Mouse (Mus musculus): Measurements from ENCODE around the gene Gfpt2. TPM values are rescaled to one million over a fixed set of nuclear protein-coding genes. Genes with fewer than 3 reads are reported as not detected.
"Not testable (repeated sequence)": the region's sequence is repeated elsewhere in the genome, so short reads cannot be mapped to it uniquely, and the experiment has no call there.

The Gfpt2 gene
- polyA plus RNA-seq, 1 experiment from 2014 or later = 22.5 TPM

DNA sequence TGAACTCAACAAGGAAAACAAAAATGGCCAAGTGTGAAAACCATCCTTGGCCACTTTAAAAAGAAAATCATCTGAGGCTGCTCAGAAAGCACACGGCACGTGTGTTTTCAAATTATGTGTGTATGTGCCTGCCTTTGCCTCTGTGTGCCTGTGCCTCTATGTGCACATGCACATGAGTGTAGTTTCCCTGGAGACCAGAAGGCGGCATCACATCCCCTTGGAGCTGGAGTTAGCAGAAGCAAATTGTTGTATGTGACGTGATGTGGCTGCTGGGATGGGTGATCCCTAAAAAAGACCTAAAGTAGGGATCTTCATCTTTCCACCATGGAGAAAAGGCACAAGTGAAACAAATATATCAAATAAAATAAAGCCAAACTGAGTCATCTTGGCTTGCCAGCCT, 9.8 kb downstream of the Gfpt2 start:
- H3K9ac ChIP-seq = no peak overlapping the region
- no peak overlapping the region for H3K4me3 ChIP-seq
- no peaks in the 10 kb centered on the region for H3K9me3 ChIP-seq (replicated peaks)
- WGBS = 92% methylated on average over 4 of the region's 4 CpGs
- H3K4me2 ChIP-seq (replicated peaks) = no peak overlapping the region
- H3K4me1 ChIP-seq = peaks cover 4% of the 10 kb centered on the region; the same call in 1 of the 2 replicates
- 0 out of 2 replicates have a peak, but pooled peaks cover 4% of the 10 kb centered on the region for H3K36me3 ChIP-seq
- H3K27ac ChIP-seq = no peak overlapping the region
- no peak for ATAC-seq (ENCODE audit: low FRiP score)
- no peaks in the 10 kb centered on the region for H3K27me3 ChIP-seq

DNA sequence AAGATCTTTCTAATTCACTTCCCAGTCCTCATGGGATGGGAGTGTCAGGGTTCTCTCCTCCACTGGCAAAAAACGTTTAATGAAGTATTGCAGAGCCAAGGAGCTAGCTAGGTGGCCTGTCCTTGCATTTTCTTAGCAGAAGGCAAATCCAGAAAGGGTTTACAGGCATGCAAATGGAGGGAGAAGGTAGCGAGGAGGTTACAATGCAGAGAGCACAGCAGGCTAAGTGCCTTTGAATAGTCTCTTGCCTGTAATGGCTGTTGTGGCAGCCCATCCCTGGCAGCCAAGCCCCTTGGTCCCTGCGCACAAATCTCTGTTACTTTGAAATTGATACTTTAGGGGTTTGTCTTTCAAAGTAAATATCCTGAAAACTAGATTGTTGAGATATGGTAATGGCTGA, 12.2 kb downstream of the Gfpt2 start:
- Histone ChIP-seq H3K27ac (no peak overlapping the region), H3K4me1 (no peaks in the 10 kb centered on the region), H3K36me3 (0 out of 2 replicates have a peak, but pooled peaks cover 4% of the 10 kb centered on the region), H3K9me3 (replicated peaks) (no peaks in the 10 kb centered on the region), H3K9ac (no peak overlapping the region), H3K4me2 (replicated peaks) (no peak overlapping the region), H3K4me3 (no peak overlapping the region), H3K27me3 (no peaks in the 10 kb centered on the region)
- no peak for ATAC-seq (ENCODE audit: low FRiP score)
- 35% methylated on average over 3 of the region's 3 CpGs for WGBS

DNA sequence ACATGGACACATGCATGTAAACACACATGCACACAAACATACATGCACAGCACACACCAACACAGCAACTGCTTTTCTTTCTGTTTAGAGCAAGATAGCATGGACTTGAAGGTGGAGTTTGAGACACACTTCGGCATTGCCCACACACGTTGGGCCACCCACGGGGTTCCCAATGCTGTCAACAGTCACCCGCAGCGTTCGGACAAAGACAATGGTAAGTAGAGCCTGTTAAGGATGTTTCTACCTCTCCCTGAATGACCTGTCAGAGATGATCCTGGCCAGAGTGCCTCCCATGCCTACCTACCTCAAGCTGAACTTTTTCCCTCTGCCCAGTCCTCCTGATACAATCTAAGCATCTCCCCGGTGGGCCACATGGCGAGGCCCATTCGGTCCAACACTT, 15.0 kb downstream of the Gfpt2 start:
- Histone ChIP-seq H3K4me1 (no peaks in the 10 kb centered on the region), H3K9me3 (replicated peaks) (no peaks in the 10 kb centered on the region), H3K4me3 (no peak overlapping the region), H3K27ac (no peak overlapping the region), H3K27me3 (no peaks in the 10 kb centered on the region), H3K9ac (no peak overlapping the region), H3K36me3 (peaks cover 10% of the 10 kb centered on the region; the same call in 1 of the 2 replicates), H3K4me2 (replicated peaks) (no peak overlapping the region)
- ATAC-seq (ENCODE audit: low FRiP score) = no peak
- 93% methylated on average over 9 of the region's 9 CpGs for whole genome bisulfite sequencing

DNA sequence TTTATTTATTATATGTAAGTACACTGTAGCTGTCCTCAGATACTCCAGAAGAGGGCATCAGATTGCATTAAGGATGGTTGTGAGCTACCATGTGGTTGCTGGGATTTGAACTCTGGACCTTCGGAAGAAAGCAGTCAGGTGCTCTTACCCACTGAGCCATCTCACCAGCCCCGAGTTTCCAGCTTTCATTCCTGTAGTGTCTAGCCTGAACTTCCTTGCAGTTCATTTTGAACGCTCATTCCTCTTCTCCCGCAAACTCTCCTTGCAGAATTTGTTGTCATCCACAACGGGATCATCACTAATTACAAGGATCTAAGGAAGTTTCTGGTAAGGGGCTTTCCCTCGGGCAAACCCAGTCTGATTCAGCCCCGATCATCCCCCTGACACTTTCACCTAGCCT, 16.7 kb downstream of the Gfpt2 start:
- not testable (repeated sequence) for H3K4me2 ChIP-seq (replicated peaks); ATAC-seq (ENCODE audit: low FRiP score); H3K9ac ChIP-seq; H3K4me3 ChIP-seq; H3K9me3 ChIP-seq (replicated peaks); H3K27ac ChIP-seq; H3K4me1 ChIP-seq; H3K27me3 ChIP-seq
- peaks cover 14% of the 10 kb centered on the region; the same call in 1 of the 2 replicates for H3K36me3 ChIP-seq
- WGBS = 88% methylated on average over 7 of the region's 7 CpGs

DNA sequence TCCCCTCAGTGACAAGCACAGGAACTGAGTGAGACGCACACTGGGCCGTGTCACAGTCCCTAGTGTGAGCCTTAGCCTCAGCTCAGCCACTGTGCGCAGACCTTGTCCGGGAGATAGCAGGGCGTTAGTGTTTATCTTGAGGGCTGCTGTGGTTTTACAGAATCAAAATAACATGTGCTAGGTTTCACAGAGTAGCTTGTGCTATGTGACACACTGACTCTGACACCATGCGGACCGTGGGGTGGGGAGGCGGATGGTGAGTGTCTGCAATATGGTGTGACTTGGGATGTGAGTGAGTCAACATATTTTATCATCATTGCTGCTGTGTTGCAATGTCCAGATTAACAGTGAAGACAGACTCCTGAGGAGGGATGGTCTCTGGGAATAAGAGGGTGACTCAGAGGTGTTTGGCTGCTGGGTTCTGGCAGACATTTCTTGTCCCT, 17.1 kb downstream of the Gfpt2 start:
- Histone ChIP-seq H3K9me3 (replicated peaks) (no peaks in the 10 kb centered on the region), H3K27me3 (no peaks in the 10 kb centered on the region), H3K36me3 (peaks cover 14% of the 10 kb centered on the region; the same call in 1 of the 2 replicates), H3K4me1 (no peaks in the 10 kb centered on the region), H3K4me2 (replicated peaks) (no peak overlapping the region), H3K27ac (no peak overlapping the region), H3K9ac (no peak overlapping the region), H3K4me3 (no peak overlapping the region)
- 93% methylated on average over 8 of the region's 8 CpGs for WGBS
- no peak for ATAC-seq (ENCODE audit: low FRiP score)

DNA sequence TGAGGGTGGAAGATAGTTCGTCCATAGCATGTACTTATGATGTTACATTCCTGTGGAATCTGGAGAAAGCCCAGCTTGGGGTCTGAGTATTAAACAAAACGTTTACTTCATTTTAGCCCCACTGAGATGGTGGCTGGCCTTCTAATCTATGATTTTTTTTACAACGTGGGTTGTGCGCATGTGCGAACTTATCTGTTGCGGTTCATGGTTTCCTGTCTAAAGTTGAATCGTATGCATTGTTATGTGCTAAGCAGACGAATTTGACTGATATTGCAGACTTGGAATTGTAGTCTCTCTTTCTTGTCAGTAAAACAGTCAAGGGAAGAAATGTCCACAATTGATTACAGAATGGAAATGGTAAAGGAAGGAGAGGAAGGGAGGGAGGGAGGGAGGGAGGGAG, 17.9 kb downstream of the Gfpt2 start:
- WGBS = 90% methylated on average over 8 of the region's 8 CpGs
- H3K36me3 ChIP-seq = peaks cover 14% of the 10 kb centered on the region; the same call in 1 of the 2 replicates

DNA sequence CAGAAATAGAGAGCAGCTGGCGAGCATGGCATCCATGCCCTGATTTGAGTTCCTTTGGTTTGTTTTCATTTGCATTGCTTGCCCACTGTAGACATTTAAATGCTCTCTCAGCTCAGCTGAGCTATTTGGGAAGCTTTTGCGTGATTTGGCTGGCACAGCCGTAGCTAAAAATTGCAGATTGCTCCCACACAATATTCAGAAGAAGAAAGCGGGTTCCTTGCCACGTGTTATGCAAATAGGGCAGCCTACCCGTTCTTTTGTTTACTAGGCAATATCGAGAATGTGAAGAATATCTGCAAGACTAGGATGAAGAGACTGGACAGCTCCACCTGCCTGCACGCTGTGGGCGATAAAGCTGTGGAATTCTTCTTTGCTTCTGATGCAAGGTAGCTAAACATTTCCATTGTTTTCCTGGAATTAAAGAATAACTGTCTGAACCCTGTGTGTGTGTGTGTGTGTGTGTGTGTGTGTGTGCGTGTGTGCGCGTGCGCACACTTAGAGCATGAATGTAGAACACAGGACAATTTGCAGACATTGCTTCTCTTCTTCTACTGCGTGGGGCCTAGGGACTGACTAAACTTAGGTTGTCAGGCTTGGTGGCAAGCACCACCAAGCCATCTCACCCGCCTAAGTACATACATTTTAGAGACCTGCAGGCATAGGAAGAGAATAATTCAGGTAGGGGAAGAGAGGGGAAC, 25.0 kb downstream of the Gfpt2 start:
- Histone ChIP-seq H3K9me3 (replicated peaks) (no peaks in the 10 kb centered on the region), H3K4me2 (replicated peaks) (no peak overlapping the region), H3K27ac (no peak overlapping the region), H3K27me3 (no peaks in the 10 kb centered on the region), H3K4me3 (no peak overlapping the region), H3K4me1 (no peaks in the 10 kb centered on the region), H3K36me3 (peaks cover 15% of the 10 kb centered on the region), H3K9ac (no peak overlapping the region)
- ATAC-seq (ENCODE audit: low FRiP score) = no peak
- WGBS = 88% methylated on average over 15 of the region's 15 CpGs

More for the DNA sequence above, 17.9 kb downstream of the Gfpt2 start:
- Histone ChIP-seq H3K4me2 (replicated peaks) (no peak overlapping the region), H3K9ac (no peak overlapping the region), H3K4me3 (no peak overlapping the region), H3K27ac (no peak overlapping the region), H3K4me1 (no peaks in the 10 kb centered on the region), H3K27me3 (no peaks in the 10 kb centered on the region), H3K9me3 (replicated peaks) (no peaks in the 10 kb centered on the region)
- no peak for ATAC-seq (ENCODE audit: low FRiP score)

DNA sequence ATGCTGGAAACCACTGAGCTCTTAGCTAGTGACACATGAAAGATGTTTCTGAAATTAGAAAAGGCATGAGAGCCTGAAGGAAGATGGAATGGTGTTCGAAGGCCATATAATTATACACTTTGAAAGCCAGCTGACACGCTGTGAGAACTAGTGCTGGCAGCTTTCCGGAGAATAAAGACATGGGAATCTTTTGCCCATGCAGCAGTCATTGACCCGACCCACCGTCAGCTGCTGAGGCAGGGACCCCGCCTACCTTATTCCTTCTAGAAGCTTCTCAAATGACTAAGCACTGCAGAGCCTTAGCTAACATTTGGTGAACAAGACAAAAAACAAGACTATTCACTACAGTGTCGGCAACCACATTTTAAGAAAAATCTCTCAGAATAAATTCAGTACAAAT, 25.7 kb downstream of the Gfpt2 start:
- 85% methylated on average over 7 of the region's 7 CpGs for WGBS
- Histone ChIP-seq H3K27ac (no peak overlapping the region), H3K4me2 (replicated peaks) (no peak overlapping the region), H3K9me3 (replicated peaks) (no peaks in the 10 kb centered on the region), H3K36me3 (peaks cover 18% of the 10 kb centered on the region), H3K4me3 (no peak overlapping the region), H3K27me3 (no peaks in the 10 kb centered on the region), H3K9ac (no peak overlapping the region), H3K4me1 (no peaks in the 10 kb centered on the region)
- no peak for ATAC-seq (ENCODE audit: low FRiP score)

DNA sequence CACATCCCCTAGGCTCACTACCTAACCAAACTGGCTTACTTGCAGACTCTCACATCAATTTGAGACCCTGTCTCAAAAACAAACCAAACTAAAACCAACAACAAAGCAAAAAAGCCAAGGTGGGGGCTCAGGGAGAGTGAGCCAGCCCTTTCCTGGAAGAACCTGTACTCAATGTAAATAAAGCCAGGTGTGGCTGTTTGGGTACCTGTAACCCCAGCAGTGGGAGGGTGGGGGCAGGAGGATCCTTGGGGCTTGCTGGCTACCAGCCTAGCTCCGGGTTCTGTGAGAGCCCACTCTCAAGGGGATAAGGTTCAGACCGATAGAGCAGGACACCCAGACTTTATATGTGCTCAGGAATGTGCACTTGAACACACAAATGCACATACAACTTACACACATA, 26.9 kb downstream of the Gfpt2 start:
- Histone ChIP-seq H3K4me1 (no peaks in the 10 kb centered on the region), H3K4me2 (replicated peaks) (no peak overlapping the region), H3K27me3 (no peaks in the 10 kb centered on the region), H3K36me3 (peaks cover 18% of the 10 kb centered on the region), H3K27ac (no peak overlapping the region), H3K9me3 (replicated peaks) (no peaks in the 10 kb centered on the region), H3K9ac (no peak overlapping the region), H3K4me3 (no peak overlapping the region)
- 94% methylated on average over 2 of the region's 2 CpGs for WGBS
- no peak for ATAC-seq (ENCODE audit: low FRiP score)

DNA sequence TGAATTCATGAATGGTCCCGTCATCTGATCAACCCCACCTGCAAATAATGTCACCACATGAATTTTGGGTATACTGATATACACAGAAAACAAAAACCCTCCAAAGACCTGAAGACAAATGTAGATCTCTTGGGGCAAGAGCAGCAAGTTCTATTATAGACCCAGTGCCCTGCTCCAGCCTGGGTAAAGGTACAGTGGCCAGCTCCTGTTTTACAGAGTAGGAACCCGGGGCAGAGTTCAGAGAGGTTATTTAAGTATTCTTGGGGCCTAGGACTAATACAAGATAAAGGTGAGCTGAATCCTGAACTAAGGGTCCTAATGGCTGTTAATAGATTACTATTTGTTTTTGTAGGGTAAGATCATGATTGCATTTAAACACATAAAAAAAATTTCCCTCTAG, 27.6 kb downstream of the Gfpt2 start:
- no peak overlapping the region for H3K9ac ChIP-seq
- no peak overlapping the region for H3K4me2 ChIP-seq (replicated peaks)
- ATAC-seq (ENCODE audit: low FRiP score) = no peak
- WGBS = 93% methylated on average over 2 of the region's 2 CpGs
- H3K27ac ChIP-seq = no peak overlapping the region
- H3K36me3 ChIP-seq = peaks cover 18% of the 10 kb centered on the region
- no peaks in the 10 kb centered on the region for H3K9me3 ChIP-seq (replicated peaks)
- H3K27me3 ChIP-seq = no peaks in the 10 kb centered on the region
- no peaks in the 10 kb centered on the region for H3K4me1 ChIP-seq
- no peak overlapping the region for H3K4me3 ChIP-seq

DNA sequence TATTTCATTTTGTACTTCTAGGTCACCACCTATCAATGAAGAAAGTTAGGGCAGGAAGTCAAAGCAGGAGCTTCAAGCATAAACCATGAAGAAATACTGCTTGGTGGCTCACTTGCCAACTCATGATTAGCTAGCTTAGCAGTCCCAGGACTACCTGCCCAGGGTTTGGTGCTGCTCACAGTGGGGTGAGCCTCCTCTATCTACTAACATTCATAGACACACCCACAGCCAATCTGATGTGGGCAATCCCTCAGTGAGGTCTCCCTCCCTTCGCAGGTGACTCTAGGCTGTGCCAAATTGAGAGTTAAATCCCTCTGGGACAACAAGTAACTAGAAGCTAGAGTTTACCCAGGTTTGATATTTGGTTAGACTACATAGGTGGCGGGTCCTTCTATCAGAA, 28.4 kb downstream of the Gfpt2 start:
- H3K36me3 ChIP-seq = peaks cover 18% of the 10 kb centered on the region
- no peak for ATAC-seq (ENCODE audit: low FRiP score)
- WGBS = 93% methylated on average over 2 of the region's 2 CpGs
- no peaks in the 10 kb centered on the region for H3K4me1 ChIP-seq
- no peak overlapping the region for H3K4me2 ChIP-seq (replicated peaks)
- no peaks in the 10 kb centered on the region for H3K9me3 ChIP-seq (replicated peaks)
- no peak overlapping the region for H3K9ac ChIP-seq
- no peak overlapping the region for H3K4me3 ChIP-seq
- no peak overlapping the region for H3K27ac ChIP-seq
- no peaks in the 10 kb centered on the region for H3K27me3 ChIP-seq

DNA sequence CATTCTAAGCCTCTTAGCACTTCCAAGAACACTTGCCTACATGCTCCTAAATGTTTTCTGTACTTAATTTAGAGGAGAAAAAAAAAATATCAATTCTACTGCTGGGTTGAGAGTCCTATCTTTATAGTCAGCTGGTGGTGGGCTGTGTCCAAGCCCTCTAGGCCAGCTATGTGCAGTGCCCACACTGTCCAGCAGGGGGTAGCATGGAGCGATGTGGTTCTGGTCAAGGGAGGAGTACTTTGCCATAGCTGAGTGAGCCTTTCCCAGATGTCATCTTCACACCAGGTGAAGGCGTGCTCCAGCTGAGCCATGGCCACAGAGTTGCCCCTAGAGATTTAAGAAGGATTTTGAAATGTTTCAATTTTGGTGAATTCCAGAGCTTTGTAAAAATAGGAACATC, 30.9 kb downstream of the Gfpt2 start:
- H3K9ac ChIP-seq = no peak overlapping the region
- no peaks in the 10 kb centered on the region for H3K27me3 ChIP-seq
- no peak overlapping the region for H3K27ac ChIP-seq
- no peaks in the 10 kb centered on the region for H3K9me3 ChIP-seq (replicated peaks)
- ATAC-seq (ENCODE audit: low FRiP score) = no peak
- 41% methylated on average over 2 of the region's 2 CpGs for WGBS
- no peak overlapping the region for H3K4me3 ChIP-seq
- H3K36me3 ChIP-seq = peaks cover 19% of the 10 kb centered on the region; the same call in 1 of the 2 replicates
- no peaks in the 10 kb centered on the region for H3K4me1 ChIP-seq
- no peak overlapping the region for H3K4me2 ChIP-seq (replicated peaks)

DNA sequence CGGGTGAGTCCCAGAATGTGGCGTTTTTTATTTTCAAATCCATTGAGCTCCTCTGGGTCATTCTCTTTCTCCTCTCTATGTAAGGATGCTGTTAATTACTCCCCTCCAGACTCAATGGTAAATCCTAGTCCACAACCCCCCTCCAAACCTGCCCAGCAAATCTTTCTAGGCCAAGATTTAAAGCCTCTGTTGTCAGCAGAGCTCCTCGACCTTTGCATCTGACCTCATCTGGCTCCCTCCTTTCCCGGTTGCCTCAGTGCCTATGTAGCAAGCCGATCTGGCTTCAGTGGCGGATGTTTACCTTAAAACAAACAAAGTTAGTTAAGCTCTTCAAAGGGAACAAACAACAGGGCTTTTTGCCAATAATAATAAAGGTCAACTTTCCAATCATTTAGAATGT, 33.3 kb downstream of the Gfpt2 start:
- no peaks in the 10 kb centered on the region for H3K27me3 ChIP-seq
- H3K27ac ChIP-seq = no peak overlapping the region
- H3K36me3 ChIP-seq = peaks cover 19% of the 10 kb centered on the region; the same call in 1 of the 2 replicates
- ATAC-seq (ENCODE audit: low FRiP score) = no peak
- no peak overlapping the region for H3K4me3 ChIP-seq
- H3K9ac ChIP-seq = no peak overlapping the region
- H3K4me2 ChIP-seq (replicated peaks) = no peak overlapping the region
- no peaks in the 10 kb centered on the region for H3K9me3 ChIP-seq (replicated peaks)
- 46% methylated on average over 6 of the region's 6 CpGs for WGBS
- no peaks in the 10 kb centered on the region for H3K4me1 ChIP-seq

Data from hindbrain, embryonic 12.5 days (tissue).